Mouse (Mus musculus) forebrain, embryonic 14.5 days (tissue): ENCODE data around the gene Gstm5. TPM values are rescaled to one million over a fixed set of nuclear protein-coding genes. Genes with fewer than 3 reads are reported as not detected.

Source experiments
- ATAC-seq: fragments of 200-750 bp; cut with Nextera tagmentation; 2 replicates; pipeline ENCODE4 v1.8.0; 2017; ENCODE audit warnings: mild to moderate bottlenecking, moderate library complexity
- DNase-seq: peaks from one replicate; pipeline ENCODE4 v3.0.0-alpha.2; 2015; ENCODE audit warnings: low spot score
- H3K27ac ChIP-seq: fragments of 300-500 bp; sonication (generic); 2 replicates; pipeline ENCODE4 v1.5.1; 2014; ENCODE audit warnings: low read depth, mild to moderate bottlenecking, control low read depth, low read length, moderate library complexity
- H3K27me3 ChIP-seq: fragments of 300-500 bp; sonication (generic); replicated peaks from 2 replicates; pipeline ENCODE4 v1.6.1; 2014; ENCODE audit warnings: low read length, control low read depth, mixed read lengths; ENCODE audit not compliant: control insufficient read depth, insufficient read depth
- H3K36me3 ChIP-seq: fragments of 300-500 bp; sonication (generic); 2 replicates; pipeline ENCODE4 v1.6.1; 2014; ENCODE audit warnings: low read length, control low read depth; ENCODE audit not compliant: control insufficient read depth, insufficient read depth
- H3K4me1 ChIP-seq: fragments of 300-500 bp; sonication (generic); 2 replicates; pipeline ENCODE4 v1.6.1; 2014; ENCODE audit warnings: antibody characterized with exemption, low read length, control low read depth; ENCODE audit not compliant: control insufficient read depth, insufficient read depth
- H3K4me2 ChIP-seq: fragments of 300-500 bp; sonication (generic); 2 replicates; pipeline ENCODE4 v1.6.1; 2014; ENCODE audit warnings: mild to moderate bottlenecking, control low read depth, low read length
- H3K4me3 ChIP-seq: fragments of 300-500 bp; sonication (generic); 2 replicates; pipeline ENCODE4 v1.5.1; 2014; ENCODE audit warnings: low read depth, low read length, control low read depth
- H3K9ac ChIP-seq: fragments of 300-500 bp; sonication (generic); 2 replicates; pipeline ENCODE4 v1.6.1; 2014; ENCODE audit warnings: mild to moderate bottlenecking, low read length, control low read depth, moderate library complexity
- H3K9me3 ChIP-seq: fragments of 300-500 bp; sonication (generic); replicated peaks from 2 replicates; pipeline ENCODE4 v1.6.1; 2016; ENCODE audit warnings: low read length, control low read depth, mixed read lengths; ENCODE audit not compliant: control insufficient read depth
- WGBS: fragments of 180-500 bp; shearing (Covaris S2); extraction: QIAGEN DNeasy Blood & Tissue Kit; methylation state at CpG from one replicate; pipeline ENCODE4 v1.1.7; 2014; 5-methylcytosine and 5-hydroxymethylcytosine counted together
- polyA plus RNA-seq: library from polyadenylated mRNA; unstranded; fragments of >200 nt; fragmentation: Nextera tagmentation; extraction: Ambion mirVana; gene quantifications from 2 replicates; pipeline ENCODE4 v1.2.1, GENCODE M21; 2014

Gene Gstm5
- polyA plus RNA-seq, 1 experiment from 2014 or later: 244 TPM

DNA sequence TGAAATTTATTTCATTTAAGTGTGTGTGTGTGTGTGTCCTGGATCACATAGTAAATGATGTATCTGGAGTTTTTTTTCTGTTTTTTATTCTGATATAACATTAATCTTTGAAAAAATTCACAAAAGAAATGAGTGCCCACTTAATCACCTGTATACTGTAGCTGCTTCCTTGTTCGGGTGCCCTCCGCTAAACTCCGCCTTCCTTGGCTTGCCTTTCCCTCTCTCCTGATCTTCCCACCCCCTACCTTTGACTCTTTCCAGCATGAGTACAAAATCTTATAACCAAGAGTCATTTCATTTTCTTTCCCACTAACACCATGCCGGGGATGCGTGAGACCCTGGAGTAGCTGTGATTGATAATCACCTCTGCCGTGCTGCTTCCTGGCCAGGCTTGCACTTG is 36.5 kb downstream of the Gstm5 start:
- Histone ChIP-seq H3K9me3 (no peaks in the 10 kb centered on the region), H3K4me2 (no peak overlapping the region), H3K9ac (no peak overlapping the region), H3K4me3 (no peak overlapping the region), H3K36me3 (no peaks in the 10 kb centered on the region), H3K4me1 (0 out of 2 replicates have a peak, but pooled peaks cover 3% of the 10 kb centered on the region), H3K27ac (0 out of 2 replicates have a peak overlapping the region, but pooled peaks have one; percentile 81), H3K27me3 (no peaks in the 10 kb centered on the region)
- 74% methylated on average over 6 of the region's 6 CpGs for WGBS
- ATAC-seq (peak; percentile 11; the same call in 1 of the 2 replicates), DNase-seq (no peak)

DNA sequence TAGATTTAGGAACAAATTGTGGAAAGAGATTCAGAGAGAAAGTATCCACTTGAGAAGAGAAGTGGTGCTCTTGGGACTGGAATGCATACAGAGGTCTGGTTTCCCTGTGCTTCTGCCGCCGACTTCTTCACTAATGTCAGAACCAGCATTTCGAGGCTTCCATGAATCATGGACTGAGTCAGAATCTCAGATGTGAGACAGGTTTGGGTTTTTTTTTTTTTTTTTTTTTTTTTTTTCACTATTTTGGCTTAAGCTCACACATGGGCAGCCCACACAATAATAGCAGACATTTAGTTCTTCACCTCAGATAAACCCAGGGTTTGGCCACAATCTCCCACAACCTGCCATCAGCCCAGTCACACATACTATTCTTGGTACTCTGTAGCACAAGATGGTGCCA is 39.6 kb downstream of the Gstm5 start:
- no peak for ATAC-seq
- WGBS: 88% methylated on average over 3 of the region's 3 CpGs

DNA sequence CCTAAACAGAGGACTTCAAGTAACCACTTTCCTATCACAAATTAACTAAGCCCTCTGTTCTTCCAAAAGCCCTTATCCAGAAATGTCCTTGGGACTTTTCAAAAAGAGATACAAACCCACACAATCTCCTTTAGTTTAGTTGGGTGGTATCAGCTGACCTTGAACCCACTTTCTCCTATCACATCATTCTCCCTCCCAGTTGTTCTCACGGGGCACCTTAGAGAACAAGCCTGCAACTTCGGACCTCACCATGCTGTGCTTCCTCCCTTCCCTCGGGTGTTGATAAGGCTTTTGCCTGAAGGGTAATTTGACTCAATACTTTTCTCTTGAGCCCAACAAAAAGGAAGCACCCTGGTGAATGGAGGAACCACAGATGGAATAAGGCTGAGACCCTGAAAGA is 40.3 kb downstream of the Gstm5 start:
- Histone ChIP-seq H3K4me3 (no peak overlapping the region), H3K9ac (no peak overlapping the region), H3K9me3 (no peaks in the 10 kb centered on the region), H3K36me3 (no peaks in the 10 kb centered on the region), H3K27me3 (no peaks in the 10 kb centered on the region), H3K4me2 (no peak overlapping the region), H3K4me1 (0 out of 2 replicates have a peak, but pooled peaks cover 2% of the 10 kb centered on the region), H3K27ac (no peak overlapping the region)
- DNase-seq (no peak), ATAC-seq (no peak)
- WGBS: 61% methylated on average over 3 of the region's 3 CpGs

More for the DNA sequence above, 39.6 kb downstream of the Gstm5 start:
- no peak overlapping the region for H3K4me3 ChIP-seq
- H3K27me3 ChIP-seq: no peaks in the 10 kb centered on the region
- DNase-seq: no peak
- H3K4me1 ChIP-seq: 0 out of 2 replicates have a peak, but pooled peaks cover 3% of the 10 kb centered on the region
- no peaks in the 10 kb centered on the region for H3K36me3 ChIP-seq
- no peak overlapping the region for H3K9ac ChIP-seq
- H3K4me2 ChIP-seq: no peak overlapping the region
- H3K27ac ChIP-seq: no peak overlapping the region
- no peaks in the 10 kb centered on the region for H3K9me3 ChIP-seq

DNA sequence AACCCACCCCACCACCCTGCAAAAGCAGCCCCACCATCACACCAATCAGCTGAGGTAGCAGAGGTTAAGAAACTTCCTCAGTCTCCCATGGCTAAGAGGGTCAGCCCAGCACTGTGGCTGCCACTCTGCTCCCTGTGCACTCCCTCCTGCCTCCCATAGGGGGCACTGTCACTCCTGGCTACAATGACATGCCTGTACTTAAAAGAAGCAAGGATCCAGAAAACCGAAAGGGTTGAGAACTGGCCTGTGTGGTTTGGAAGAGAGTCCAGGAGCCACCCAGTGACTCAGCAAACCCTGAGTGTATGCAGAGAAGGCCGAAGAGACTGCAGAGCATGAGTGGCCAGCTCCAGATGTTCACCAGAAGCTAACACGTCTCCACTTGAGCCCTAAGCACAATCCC is 43.8 kb downstream of the Gstm5 start:
- ATAC-seq (no peak), DNase-seq (peak; percentile 40)
- H3K36me3 ChIP-seq: no peaks in the 10 kb centered on the region
- H3K4me3 ChIP-seq: no peak overlapping the region
- no peaks in the 10 kb centered on the region for H3K9me3 ChIP-seq
- H3K4me1 ChIP-seq: 0 out of 2 replicates have a peak, but pooled peaks cover 4% of the 10 kb centered on the region
- no peak overlapping the region for H3K9ac ChIP-seq
- 54% methylated on average over 3 of the region's 3 CpGs for WGBS
- H3K27me3 ChIP-seq: no peaks in the 10 kb centered on the region
- no peak overlapping the region for H3K27ac ChIP-seq
- H3K4me2 ChIP-seq: no peak overlapping the region

DNA sequence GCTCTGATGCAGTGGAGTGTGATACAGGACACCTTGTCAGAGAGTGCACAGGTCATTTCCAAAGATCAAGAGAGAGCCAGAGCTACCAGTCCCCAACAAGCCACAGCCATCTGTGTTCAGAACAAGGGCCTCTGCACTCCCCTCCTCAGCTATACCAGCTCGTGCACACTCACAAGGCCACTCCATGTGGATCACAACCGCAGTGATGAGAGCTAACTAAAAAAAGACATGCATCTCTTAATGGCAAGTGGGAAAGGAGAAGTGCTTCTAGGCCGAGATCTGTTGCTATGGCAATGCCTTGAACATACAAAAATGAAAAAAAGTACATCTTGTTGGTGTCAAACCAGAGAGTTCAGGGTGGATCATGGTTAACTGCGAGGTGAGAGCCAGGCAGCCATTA is 44.2 kb downstream of the Gstm5 start:
- WGBS: 74% methylated on average over 4 of the region's 4 CpGs
- Histone ChIP-seq H3K27me3 (no peaks in the 10 kb centered on the region), H3K4me3 (no peak overlapping the region), H3K9me3 (no peaks in the 10 kb centered on the region), H3K9ac (no peak overlapping the region), H3K27ac (no peak overlapping the region), H3K4me1 (0 out of 2 replicates have a peak, but pooled peaks cover 4% of the 10 kb centered on the region), H3K36me3 (no peaks in the 10 kb centered on the region), H3K4me2 (no peak overlapping the region)
- DNase-seq (no peak), ATAC-seq (no peak)

DNA sequence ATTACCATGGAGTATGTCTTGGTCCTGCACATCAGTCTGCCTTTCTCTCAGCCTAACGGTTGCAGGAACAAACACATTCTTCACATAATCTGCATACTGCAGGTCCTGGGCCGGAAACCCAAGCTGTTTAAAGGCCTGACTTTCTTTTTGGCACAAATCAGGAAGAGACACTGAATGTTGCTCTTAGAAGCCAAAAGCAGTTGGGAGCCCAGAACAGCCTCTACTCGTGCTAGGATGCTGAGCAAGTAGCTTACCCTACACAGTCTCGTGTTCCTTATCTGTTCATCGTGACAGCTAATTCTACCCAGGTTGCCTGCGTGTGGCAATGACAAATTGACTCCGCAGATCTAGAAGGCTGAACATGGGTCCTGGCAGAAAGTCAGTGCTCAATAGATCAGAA is 44.9 kb downstream of the Gstm5 start:
- H3K4me3 ChIP-seq: no peak overlapping the region
- DNase-seq: no peak
- no peak overlapping the region for H3K4me2 ChIP-seq
- 86% methylated on average over 7 of the region's 7 CpGs for WGBS
- H3K9ac ChIP-seq: no peak overlapping the region
- H3K27me3 ChIP-seq: no peaks in the 10 kb centered on the region
- no peaks in the 10 kb centered on the region for H3K9me3 ChIP-seq
- ATAC-seq: no peak
- no peak overlapping the region for H3K27ac ChIP-seq
- H3K4me1 ChIP-seq: 0 out of 2 replicates have a peak, but pooled peaks cover 4% of the 10 kb centered on the region
- no peaks in the 10 kb centered on the region for H3K36me3 ChIP-seq

DNA sequence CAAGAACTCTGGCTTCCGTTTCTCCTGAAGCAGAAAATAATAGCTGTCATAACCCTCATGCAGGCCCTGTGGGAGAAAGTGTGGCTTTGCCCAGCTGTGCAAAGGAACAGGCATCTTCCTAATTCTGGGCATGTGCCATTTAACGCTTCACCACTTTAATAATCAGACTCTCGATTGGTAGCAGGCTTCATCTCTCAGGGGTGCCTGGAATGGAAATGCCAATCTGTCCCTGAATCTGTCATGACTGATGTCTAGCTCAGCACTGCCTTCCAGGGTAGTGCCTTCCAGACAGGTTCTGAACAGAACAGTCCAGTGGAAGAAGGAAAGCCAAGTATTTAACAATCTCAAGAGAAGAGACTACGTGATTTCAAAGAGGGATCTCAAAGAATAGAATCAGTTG is 45.6 kb downstream of the Gstm5 start:
- Histone ChIP-seq H3K9ac (no peak overlapping the region), H3K4me2 (no peak overlapping the region), H3K4me1 (0 out of 2 replicates have a peak, but pooled peaks cover 4% of the 10 kb centered on the region), H3K27ac (no peak overlapping the region), H3K4me3 (no peak overlapping the region), H3K9me3 (no peaks in the 10 kb centered on the region), H3K36me3 (no peaks in the 10 kb centered on the region), H3K27me3 (no peaks in the 10 kb centered on the region)
- no peak for ATAC-seq
- DNase-seq: no peak
- 74% methylated on average over 4 of the region's 4 CpGs for WGBS

DNA sequence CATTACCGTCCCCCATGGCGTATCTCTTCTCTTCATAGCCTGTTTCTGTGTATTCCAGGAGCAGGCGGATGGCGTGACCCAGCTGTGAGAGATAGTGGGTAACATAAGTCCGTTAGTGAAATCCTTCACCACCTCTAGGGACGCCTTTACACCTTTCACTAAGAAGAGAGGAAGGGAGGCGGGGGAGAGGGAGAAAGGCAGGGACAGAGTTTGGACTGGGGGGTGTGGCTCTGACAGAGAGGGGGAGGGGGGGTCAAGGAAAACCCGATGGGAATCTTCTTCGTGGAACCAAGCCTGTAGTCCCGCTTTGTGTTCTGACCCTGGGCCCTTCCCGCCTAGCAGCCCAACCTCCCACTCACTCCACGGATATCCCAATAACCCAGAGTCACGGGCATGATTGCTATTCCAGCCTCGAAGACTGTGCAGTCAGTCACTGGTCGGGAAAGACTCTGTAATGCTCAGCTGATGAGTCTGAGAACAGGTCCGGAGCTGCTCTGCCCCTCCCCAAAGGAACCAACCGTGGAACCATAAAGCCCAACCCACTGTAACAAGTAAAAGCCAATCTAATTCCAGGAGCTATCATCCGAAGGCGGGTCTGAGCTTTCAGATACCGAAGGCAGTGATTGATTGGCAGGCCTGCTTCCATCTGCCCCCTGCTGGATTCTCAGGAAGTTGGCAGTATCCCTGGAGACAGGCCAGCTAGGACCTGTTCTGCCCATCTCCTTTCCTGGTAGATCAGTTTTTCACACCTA is 47.8 kb downstream of the Gstm5 start, which contains the start of gene Gstm6:
Gstm6 (minus strand) TSS at position 511 of the 752 bp plus-strand sequence.
- WGBS: 17% methylated on average over 20 of the region's 20 CpGs
- ATAC-seq: peak; percentile 91
- H3K4me1 ChIP-seq: 0 out of 2 replicates have a peak, but pooled peaks cover 4% of the 10 kb centered on the region
- no peaks in the 10 kb centered on the region for H3K9me3 ChIP-seq
- H3K27me3 ChIP-seq: no peaks in the 10 kb centered on the region
- no peak within 1 kb of the TSS for H3K27ac ChIP-seq
- peak; percentile 87 for DNase-seq
- H3K36me3 ChIP-seq: no peaks in the 10 kb centered on the region
- peak within 1 kb of the TSS; percentile 37 for H3K4me2 ChIP-seq
- H3K4me3 ChIP-seq: peak within 1 kb of the TSS; percentile 10; the same call in 1 of the 2 replicates
- peak within 1 kb of the TSS; percentile 1; the same call in 1 of the 2 replicates for H3K9ac ChIP-seq

DNA sequence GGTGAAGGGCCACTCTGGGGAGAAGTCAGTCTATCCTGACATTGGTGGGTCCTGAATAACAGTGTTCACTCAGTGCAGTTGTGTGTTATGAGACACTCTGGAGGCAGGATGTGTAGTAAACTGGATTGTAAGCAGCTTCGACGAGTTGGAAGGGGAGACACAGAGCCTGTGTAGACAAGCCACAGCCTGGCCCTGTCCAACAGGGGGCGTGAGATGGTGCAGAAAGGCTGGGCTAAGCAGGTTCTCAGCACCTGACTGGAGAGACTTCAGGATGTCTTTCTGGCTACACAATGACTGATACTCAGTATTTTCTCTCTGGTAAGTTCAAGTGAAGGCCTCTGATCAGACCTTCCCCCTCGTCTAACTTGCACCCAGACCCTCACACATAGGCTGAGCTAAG is 50.1 kb downstream of the Gstm5 start:
- Histone ChIP-seq H3K27ac (no peak overlapping the region), H3K4me1 (0 out of 2 replicates have a peak, but pooled peaks cover 4% of the 10 kb centered on the region), H3K27me3 (no peaks in the 10 kb centered on the region), H3K36me3 (no peaks in the 10 kb centered on the region), H3K9me3 (no peaks in the 10 kb centered on the region), H3K4me2 (no peak overlapping the region), H3K4me3 (no peak overlapping the region), H3K9ac (no peak overlapping the region)
- ATAC-seq (no peak), DNase-seq (no peak)
- 55% methylated on average over 4 of the region's 4 CpGs for WGBS
